Mouse (Mus musculus): ENCODE results near the gene Tubb4b. TPM values are rescaled to one million over a fixed set of nuclear protein-coding genes. Genes with fewer than 3 reads are reported as not detected.
A peak's percentile ranks its signal among the peaks of the same experiment; 100 is the strongest.

Tubb4b gene
- total RNA-seq (2014; rRNA removed) (80.5 and 129 TPM in 2 replicates), polyA plus RNA-seq (2012; rRNA removed) (253 and 254 TPM in 2 replicates)

GRCm38 (mm10) chr2:25224492-25224765 is at the start of gene Tubb4b:
Tubb4b (minus strand) TSS chr2:25224702.
- Histone ChIP-seq H3K27ac (replicated peaks; ENCODE audit: insufficient read depth, low read depth, low read length) (peak within 1 kb of the TSS; percentile 88), H3K27me3 (ENCODE audit: control insufficient read depth, insufficient read depth, low read length) (no peaks in the 10 kb centered on the region), H3K4me3 (ENCODE audit: insufficient read depth, low read depth, low read length) (peak within 1 kb of the TSS; percentile 78), H3K36me3 (ENCODE audit: control insufficient read depth, insufficient read depth, low read length) (no peaks in the 10 kb centered on the region; the same call in 1 of the 2 replicates), H3K9ac (ENCODE audit: low read depth, low read length) (peak within 1 kb of the TSS; percentile 89), H3K4me1 (ENCODE audit: control insufficient read depth, insufficient read depth, low read length) (no peaks in the 10 kb centered on the region), H3K79me2 (ENCODE audit: control insufficient read depth, insufficient read depth, low read length) (no peaks in the 10 kb centered on the region; the same call in 1 of the 2 replicates)
- TF ChIP-seq POLR2A (IDR thresholded peaks at IDR 0.05; ENCODE audit: extremely low read depth, insufficient read depth, low read length), result peak; percentile 99
- peak; percentile 34; the same call in 1 of the 2 replicates for TF ChIP-seq CTCF (IDR thresholded peaks at IDR 0.05; ENCODE audit: low read depth, low read length)
- WGBS, result under 1% methylated on average over 17 of the region's 17 CpGs
- no peak for DNase-seq (ENCODE audit: extremely low read depth, low read depth, low spot score)

DNA sequence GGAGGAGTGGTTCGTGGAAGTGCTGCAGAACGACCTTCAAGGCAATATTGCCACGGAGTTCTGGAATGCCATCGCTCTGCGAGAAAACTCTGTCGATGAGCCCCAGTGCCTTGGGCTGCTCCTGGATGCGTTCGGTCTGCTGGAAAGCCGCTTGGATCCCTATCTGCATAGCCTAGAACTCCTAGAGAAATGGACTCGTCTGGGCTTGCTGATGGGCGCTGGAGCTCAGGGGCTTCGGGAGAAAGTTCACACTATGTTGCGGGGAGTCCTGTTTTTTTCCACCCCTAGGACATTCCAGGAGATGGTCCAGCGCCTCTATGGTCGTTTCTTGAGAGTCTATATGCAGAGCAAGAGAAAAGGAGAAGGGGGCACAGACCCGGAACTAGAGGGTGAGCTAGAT is 48.5 kb upstream of the Tubb4b start:
- 35% methylated on average over 16 of the region's 16 CpGs for WGBS
- DNase-seq (ENCODE audit: extremely low read depth, low read depth, low spot score), result no peak
- Histone ChIP-seq H3K36me3 (ENCODE audit: control insufficient read depth, insufficient read depth, low read length) (peaks cover 14% of the 10 kb centered on the region; the same call in 1 of the 2 replicates), H3K27me3 (ENCODE audit: control insufficient read depth, insufficient read depth, low read length) (no peaks in the 10 kb centered on the region), H3K4me3 (ENCODE audit: insufficient read depth, low read depth, low read length) (peak overlapping the region; percentile 83), H3K4me1 (ENCODE audit: control insufficient read depth, insufficient read depth, low read length) (peaks cover 12% of the 10 kb centered on the region), H3K79me2 (ENCODE audit: control insufficient read depth, insufficient read depth, low read length) (peaks cover 7% of the 10 kb centered on the region; the same call in 1 of the 2 replicates), H3K27ac (replicated peaks; ENCODE audit: insufficient read depth, low read depth, low read length) (no peak overlapping the region), H3K9ac (ENCODE audit: low read depth, low read length) (peak overlapping the region; percentile 75)
- TF ChIP-seq CTCF (IDR thresholded peaks at IDR 0.05; ENCODE audit: low read depth, low read length) (no peak), POLR2A (IDR thresholded peaks at IDR 0.05; ENCODE audit: extremely low read depth, insufficient read depth, low read length) (no peak)

DNA sequence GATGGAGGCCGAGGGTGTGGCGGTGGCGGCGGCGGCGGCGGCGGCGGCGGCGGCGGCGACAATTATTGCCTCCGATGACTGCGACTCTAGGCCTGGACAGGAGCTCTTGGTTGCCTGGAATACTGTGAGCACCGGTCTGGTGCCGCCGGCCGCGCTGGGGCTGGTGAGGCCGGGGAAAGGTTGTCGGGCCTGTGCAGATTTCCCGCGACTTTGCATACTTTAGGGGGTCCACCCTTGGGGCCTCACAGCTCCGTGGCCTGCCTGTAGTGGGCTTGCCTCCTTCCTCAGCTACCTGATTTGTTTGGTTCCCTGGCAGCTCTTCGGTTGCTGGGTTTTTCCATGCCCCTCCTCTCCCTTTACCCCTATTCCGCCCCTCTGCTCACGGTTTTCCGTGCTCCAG is 48.0 kb upstream of the Tubb4b start:
- no peak for DNase-seq (ENCODE audit: extremely low read depth, low read depth, low spot score)
- Histone ChIP-seq H3K36me3 (ENCODE audit: control insufficient read depth, insufficient read depth, low read length) (peaks cover 14% of the 10 kb centered on the region; the same call in 1 of the 2 replicates), H3K27me3 (ENCODE audit: control insufficient read depth, insufficient read depth, low read length) (no peaks in the 10 kb centered on the region), H3K4me1 (ENCODE audit: control insufficient read depth, insufficient read depth, low read length) (peaks cover 12% of the 10 kb centered on the region), H3K79me2 (ENCODE audit: control insufficient read depth, insufficient read depth, low read length) (peaks cover 7% of the 10 kb centered on the region; the same call in 1 of the 2 replicates), H3K9ac (ENCODE audit: low read depth, low read length) (peak overlapping the region; percentile 75), H3K27ac (replicated peaks; ENCODE audit: insufficient read depth, low read depth, low read length) (no peak overlapping the region), H3K4me3 (ENCODE audit: insufficient read depth, low read depth, low read length) (peak overlapping the region; percentile 83)
- TF ChIP-seq CTCF (IDR thresholded peaks at IDR 0.05; ENCODE audit: low read depth, low read length) (no peak), POLR2A (IDR thresholded peaks at IDR 0.05; ENCODE audit: extremely low read depth, insufficient read depth, low read length) (no peak)
- WGBS, result under 1% methylated on average over 25 of the region's 29 CpGs

DNA sequence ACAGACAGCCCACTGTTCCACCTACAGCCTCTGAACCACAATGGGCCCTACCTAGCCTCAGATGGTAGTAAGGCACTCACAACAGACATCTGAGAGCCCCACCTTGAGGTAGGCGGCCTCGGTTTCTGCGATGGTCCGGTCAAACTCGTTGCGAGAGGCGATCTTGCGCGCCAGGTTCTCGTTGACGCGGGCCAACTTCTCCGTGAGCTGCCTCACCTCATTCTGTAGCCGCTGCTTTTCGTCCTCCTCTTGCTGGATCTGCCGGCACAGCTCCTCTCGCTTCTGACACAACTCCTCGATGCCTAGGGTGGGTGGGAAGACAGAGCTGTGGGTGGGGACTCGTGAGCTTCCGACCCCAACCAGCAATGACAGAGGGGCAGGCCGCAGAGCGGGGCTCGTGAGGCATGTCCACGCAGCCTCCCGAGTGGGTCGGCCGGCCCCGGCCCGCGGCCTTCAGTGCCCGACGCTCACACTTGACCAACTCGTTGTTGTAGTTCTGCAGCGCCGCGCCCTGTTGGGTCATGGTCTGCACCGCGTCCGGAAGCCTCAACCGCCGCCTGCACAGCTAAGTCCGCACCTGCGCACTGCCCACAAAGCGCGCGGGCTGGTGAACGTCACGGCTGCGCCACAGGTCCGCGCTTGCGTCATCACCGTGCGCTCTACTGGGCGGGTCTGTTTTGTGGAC is 47.5 kb upstream of the Tubb4b start, which contains the start of the genes Ssna1 and Anapc2:
Ssna1 (minus strand) TSS at position 612 of the 685 bp plus-strand sequence.
Anapc2 (plus strand) TSS at position 652 of the 685 bp plus-strand sequence.
- H3K4me1 ChIP-seq (ENCODE audit: control insufficient read depth, insufficient read depth, low read length), result peaks cover 14% of the 10 kb centered on the region
- peaks cover 14% of the 10 kb centered on the region; the same call in 1 of the 2 replicates for H3K36me3 ChIP-seq (ENCODE audit: control insufficient read depth, insufficient read depth, low read length)
- peaks cover 7% of the 10 kb centered on the region; the same call in 1 of the 2 replicates for H3K79me2 ChIP-seq (ENCODE audit: control insufficient read depth, insufficient read depth, low read length)
- peak; percentile 78 for TF ChIP-seq POLR2A (IDR thresholded peaks at IDR 0.05; ENCODE audit: extremely low read depth, insufficient read depth, low read length)
- peak; percentile 53 for TF ChIP-seq CTCF (IDR thresholded peaks at IDR 0.05; ENCODE audit: low read depth, low read length)
- no peaks in the 10 kb centered on the region for H3K27me3 ChIP-seq (ENCODE audit: control insufficient read depth, insufficient read depth, low read length)
- H3K27ac ChIP-seq (replicated peaks; ENCODE audit: insufficient read depth, low read depth, low read length), result peak within 1 kb of the TSS; percentile 34; the same call in 1 of the 2 replicates
- peak; percentile 84 for DNase-seq (ENCODE audit: extremely low read depth, low read depth, low spot score)
- under 1% methylated on average over 55 of the region's 55 CpGs for WGBS
- peak within 1 kb of the TSS; percentile 83 for H3K4me3 ChIP-seq (ENCODE audit: insufficient read depth, low read depth, low read length)
- peak within 1 kb of the TSS; percentile 81 for H3K9ac ChIP-seq (ENCODE audit: low read depth, low read length)

DNA sequence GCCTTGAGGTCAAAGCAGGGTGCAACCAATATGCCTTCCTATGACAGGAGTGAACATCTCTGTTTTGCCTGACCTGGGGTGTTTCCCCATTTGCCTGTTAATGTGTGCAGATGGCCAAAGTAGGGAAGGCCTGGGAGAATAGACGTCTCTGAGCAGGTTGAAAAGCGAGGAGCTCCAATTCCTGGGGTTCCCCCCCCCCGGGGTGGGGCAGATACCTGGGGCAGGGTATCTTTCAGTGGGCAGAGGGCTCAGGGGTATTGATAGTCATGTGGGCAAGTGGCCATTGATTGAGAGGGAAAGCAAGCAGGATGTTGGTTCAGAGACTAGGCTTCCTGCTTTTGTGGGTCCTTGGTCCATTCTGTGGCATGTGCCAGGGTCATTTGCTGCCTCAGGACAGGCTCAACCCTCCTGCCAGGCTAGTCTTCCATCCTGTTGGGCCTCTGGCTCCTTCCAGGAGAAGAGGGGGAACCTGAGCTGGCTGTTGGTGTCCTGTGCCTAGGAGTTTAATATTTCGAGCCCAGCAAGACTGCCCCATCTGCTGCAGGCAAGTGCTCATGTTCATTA is 43.3 kb upstream of the Tubb4b start:
- 83% methylated on average over 4 of the region's 4 CpGs for WGBS
- TF ChIP-seq CTCF (IDR thresholded peaks at IDR 0.05; ENCODE audit: low read depth, low read length) (no peak), POLR2A (IDR thresholded peaks at IDR 0.05; ENCODE audit: extremely low read depth, insufficient read depth, low read length) (no peak)
- Histone ChIP-seq H3K79me2 (ENCODE audit: control insufficient read depth, insufficient read depth, low read length) (peaks cover 14% of the 10 kb centered on the region; the same call in 1 of the 2 replicates), H3K27me3 (ENCODE audit: control insufficient read depth, insufficient read depth, low read length) (no peaks in the 10 kb centered on the region), H3K4me1 (ENCODE audit: control insufficient read depth, insufficient read depth, low read length) (peaks cover 25% of the 10 kb centered on the region), H3K27ac (replicated peaks; ENCODE audit: insufficient read depth, low read depth, low read length) (no peak overlapping the region), H3K36me3 (ENCODE audit: control insufficient read depth, insufficient read depth, low read length) (no peaks in the 10 kb centered on the region), H3K4me3 (ENCODE audit: insufficient read depth, low read depth, low read length) (no peak overlapping the region), H3K9ac (ENCODE audit: low read depth, low read length) (no peak overlapping the region)
- no peak for DNase-seq (ENCODE audit: extremely low read depth, low read depth, low spot score)

Measured in liver, adult 2 months (tissue).